Mouse (Mus musculus): ENCODE results near the gene Slc25a44.
"Not testable (repeated sequence)": the region's sequence is repeated elsewhere in the genome, so short reads cannot be mapped to it uniquely, and the experiment has no call there.

The Slc25a44 gene

DNA sequence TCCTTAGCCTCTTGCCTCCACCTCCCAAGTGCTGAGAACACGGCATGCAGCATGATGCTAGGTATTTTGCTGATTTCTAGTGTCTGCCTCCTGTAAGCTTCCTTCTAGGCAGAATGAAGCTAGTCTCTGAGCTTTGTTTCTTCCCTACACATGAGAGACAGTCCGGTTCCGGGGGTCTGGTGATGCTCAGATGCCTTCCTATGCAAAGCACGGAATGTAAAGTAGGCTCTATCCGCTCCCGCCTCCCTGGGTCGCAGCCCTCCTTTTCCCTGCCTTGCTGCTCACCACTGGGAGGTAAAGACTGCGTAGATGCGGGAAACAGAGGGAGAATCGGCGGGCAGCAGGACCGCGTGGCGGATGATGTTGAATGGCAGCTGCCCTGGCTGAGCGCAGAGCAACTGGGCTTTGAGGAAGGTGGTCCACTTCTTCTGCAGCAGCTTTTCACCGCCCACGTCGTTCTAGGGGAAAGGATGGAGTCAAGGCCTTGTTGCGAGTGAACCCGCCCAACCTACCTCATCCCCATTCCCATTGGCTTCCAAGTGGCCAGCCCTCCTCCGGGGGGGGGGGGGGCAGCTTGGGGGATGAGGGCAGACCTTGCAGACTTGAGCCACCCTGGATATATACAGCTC, 24.6 kb upstream of the Slc25a44 start:
- DNase-seq: no peak

DNA sequence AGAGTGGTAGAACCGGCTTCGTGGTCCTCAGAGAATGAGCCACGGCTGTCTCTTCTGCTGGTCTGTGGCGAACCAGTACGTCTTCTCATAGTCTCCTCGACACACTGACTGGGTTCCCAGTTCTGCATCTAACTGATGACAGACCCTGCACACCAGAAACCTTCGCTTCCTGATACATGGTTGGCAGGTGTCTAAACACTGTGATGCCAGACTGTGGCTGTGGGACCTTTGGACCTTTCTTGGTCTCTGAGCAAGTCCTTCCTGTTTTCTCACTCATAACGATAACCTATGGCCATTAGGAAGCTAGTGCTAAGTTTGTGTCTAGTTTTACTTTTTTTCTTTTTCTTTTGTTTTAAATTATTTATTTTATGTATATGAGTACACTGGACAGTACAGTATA, 23.5 kb upstream of the Slc25a44 start:
- DNase-seq: no peak

DNA sequence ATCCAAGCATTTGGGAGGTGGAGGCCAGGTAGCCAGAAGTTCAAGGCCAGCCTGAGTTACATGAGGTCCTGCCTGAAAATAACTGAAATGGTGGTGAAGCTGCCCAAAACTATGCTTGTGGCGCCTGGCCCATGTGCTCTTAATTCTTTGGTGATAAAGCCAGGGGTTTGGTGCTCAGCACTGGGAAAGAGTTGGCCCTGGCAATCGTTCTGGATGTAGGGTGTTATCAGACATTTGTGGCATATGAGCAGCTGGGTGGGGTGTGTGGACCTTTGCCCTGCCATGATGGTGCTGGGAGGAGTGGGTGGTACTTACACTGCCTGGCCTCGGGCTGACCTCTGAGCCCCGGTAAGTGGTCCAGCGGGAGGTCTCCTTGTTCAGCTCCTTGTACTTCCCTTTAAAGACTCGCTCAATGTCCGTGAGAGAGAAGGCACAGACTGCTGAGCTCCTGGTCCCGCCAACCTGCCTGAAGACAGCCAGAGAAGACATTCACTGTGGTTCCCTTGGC, 22.8 kb upstream of the Slc25a44 start:
- no peak for DNase-seq

DNA sequence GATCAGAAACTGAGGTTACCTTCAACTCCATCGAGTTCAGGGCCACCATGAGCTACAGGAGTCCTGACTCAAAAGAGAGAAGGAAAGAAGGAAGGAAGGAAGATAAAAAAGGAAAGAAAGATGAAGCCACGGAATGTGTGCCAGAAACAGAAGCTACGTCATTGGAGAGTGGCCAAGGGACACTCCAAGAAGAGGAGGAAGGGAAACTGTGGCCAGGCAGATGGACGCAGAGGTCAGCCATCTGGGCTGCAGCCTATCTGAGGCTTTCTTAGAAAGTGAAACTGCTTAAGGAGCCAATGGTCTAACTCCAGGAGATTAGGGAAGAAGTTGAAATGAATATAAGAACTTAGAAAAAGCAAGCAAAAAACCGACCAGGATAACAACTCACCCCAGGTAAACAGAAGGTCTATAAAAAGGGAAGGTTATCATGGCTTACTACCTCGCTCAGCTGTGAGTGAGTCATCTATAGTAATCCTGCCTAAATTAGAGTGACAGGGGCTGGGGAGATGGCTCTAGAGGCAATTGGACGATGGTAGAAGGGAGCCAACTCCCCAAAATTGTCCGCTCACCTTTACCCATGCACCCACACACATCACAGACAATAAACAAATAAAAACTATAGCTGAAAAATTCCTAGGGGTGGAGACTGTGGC, 21.7 kb upstream of the Slc25a44 start:
- DNase-seq: no peak

DNA sequence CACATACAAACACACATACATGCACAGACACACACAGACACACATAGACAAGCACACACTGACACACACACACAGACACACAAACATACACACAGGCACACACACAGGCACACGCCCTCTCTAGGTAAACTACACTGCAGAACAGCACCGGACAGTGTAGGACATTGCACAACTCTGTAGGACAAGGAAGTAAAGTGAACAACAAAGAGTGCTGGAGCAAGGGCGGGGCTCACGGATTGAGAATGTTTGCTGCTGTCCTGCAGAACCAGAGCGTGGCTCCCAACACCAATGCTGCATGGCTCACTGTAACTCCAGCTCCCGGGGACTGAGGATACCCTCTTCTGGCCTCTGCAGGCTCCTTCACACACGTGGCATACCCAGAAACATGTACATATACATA, 17.9 kb upstream of the Slc25a44 start:
- peak in 1 of 2 experiments; percentile 42 for DNase-seq

DNA sequence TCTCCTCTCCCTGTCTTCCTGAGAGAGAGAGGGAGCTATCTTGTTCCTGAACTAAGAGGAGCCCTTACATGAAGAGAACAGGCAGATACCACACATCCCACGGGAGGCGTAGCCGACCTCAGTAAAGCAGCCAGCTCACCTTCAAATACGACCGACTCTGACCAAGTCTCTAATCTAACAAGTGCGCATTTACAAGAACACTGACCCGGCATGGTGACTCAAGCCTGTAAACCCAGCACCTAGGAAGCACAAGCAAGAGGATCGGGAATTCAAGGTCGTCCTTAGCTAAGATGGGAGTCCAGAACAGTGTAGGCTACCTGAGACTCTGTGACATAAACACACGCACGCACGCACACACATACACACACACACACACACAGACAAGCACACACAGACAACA, 17.5 kb upstream of the Slc25a44 start:
- no peak for DNase-seq

DNA sequence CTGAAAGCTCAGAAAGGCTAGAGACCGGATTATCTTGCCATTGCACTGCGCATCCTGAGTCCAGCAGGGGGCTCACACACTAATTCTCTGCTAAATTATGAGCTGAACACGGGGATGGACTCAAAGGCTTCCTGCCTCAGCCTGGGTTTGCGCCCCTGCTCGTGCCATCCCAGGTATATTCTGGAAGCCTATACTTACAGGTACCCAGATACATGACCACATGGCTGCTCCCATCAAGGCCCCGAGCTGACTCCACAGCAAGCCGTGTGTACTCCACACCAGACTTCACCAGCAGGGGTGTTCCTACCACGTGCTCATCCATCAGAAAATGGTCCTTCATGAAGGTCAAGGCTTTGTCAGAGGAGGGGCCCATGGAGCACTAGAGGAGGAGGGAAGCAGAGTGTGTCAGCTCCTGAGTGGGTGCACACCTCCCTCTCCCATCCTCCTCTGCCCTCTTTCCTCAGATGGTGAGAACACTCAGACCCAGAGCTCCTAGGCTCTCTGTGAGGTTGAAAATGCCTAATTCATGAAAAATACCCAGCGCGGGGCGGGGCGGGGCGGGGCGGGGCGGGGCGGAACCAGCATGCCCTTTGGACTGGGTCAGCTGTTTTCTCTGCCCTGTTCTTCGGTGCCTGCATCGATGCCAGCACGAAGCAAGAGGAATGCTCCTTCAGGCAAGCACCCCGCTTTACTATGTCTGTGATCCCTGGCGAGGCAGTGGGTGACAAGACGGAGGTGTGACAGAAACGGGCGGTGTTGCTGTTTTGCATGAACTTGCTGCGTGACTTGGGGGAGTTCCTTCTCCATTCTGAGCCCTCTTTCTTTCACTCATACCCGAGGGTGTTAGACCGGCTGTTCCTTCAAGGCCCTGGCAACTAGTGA, 15.8 kb upstream of the Slc25a44 start:
- peak; percentile 63 to 83 for DNase-seq

DNA sequence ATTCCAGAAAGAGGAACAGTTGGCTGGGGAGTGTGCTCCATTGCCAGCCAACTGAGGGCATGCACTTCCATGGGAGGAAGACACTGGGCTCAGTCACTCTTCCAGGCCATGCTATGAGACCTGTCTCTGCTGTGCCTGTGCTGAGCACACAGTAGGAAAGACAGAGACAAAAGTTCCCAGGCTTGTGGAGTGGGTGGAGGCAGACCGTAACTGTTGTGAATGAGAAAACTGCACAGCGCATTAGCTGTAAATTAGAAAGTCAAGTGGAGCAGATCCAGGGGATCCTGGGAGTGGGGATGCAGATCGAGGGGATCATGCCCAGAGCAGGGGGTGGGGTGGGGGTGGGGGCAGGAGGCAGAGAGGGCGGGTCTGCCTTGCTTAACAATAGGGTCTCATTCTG, 14.6 kb upstream of the Slc25a44 start:
- DNase-seq: no peak

DNA sequence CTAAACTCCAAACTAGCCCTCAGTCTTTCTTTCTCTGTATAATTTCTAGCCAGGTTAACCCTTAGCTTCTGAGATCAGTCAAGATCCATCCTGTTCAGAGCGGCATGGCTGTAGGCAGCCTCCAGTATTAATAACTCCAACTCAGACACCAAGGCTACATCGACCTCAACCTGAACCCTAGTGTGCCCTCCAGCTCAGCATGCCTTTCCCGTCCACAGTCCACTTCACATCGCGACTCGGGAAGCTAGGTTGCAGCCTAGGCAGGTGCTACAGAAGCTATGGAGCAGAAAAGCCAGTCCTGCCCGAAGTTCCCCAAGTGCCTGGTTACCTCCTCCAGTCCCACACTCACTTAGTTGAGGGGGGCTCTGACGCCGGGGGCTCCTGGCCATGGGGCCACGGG, 12.5 kb upstream of the Slc25a44 start:
- DNase-seq: peak; percentile 58 to 81

DNA sequence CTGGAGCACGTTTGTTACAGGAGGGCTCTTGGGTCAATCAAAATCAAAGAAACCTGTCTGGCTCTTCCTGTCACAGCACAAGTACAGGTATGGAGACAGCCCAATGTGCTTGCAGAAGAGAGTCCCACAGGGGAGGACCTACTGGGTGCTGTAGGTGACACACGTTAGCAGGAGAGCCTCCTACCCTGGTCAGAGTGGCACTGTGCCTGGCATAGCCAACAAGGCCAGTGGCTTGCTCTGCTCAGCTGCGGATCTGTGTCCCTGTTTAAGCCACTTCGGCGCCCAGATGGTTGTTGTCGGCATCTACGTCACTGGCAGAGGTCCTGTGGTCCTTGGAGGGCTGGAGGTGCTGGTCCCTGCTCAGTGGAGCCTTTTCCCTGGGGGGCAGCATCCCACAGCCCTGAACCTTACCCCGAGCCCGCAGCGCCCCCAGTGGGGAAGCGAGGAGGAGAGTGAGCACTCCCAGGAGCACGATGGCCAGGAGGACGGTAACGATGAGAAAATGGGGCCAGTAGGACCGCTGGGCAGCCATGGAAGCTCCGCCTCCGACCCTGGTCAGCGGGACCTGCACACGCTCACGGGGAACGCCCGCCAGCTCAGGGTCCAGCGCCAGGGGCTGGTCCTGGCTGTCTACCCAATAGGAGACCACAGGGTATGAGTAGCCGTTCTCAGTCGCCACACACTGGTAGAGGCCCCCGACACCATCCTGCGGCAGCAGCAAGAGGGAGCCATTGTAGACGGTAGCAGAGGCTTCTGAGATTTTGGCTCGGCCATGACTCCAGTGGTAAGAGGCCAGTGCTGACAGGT, 11.7 kb upstream of the Slc25a44 start:
- peak; percentile 57 to 68 for DNase-seq

DNA sequence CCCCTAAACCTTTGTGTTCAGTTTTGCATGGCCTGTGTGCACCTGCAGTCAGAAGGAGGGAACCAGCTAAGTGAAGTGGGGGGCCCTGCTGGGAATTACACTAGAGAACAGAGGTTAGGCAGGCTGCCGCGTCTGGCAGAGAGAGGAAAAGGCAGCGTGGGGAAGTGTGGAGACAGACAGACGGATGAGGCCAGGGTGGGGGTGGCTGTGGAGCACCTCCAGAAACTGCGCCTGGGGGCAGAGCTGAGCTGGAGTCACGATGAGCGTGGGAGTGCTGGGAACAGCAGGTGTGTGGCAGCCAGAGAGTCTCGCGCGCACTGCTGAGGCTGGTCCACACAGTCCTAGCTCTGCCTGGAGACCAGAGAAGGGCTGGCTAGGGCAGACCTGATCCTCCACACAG, 10.6 kb upstream of the Slc25a44 start:
- DNase-seq: peak in 1 of 2 experiments; percentile 34

DNA sequence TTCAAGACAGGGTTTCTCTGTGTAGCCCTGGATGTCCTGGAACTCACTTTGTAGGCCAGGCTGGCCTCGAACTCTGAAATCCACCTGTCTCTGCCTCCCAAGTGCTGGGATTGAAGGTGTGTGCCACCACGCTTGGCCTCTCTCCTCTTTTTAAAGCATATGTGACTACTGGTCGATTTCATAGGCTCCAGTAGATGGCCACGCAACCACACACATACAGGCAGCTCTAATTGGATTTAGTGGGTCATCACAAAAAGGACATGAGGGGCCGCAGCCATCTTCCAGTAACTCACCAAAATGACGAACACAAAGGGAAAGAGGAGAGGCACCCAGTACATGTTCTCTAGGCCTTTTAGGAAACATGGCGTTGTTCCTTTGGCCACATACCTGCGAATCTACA, 3.7 kb upstream of the Slc25a44 start:
- DNase-seq: not testable (repeated sequence)

DNA sequence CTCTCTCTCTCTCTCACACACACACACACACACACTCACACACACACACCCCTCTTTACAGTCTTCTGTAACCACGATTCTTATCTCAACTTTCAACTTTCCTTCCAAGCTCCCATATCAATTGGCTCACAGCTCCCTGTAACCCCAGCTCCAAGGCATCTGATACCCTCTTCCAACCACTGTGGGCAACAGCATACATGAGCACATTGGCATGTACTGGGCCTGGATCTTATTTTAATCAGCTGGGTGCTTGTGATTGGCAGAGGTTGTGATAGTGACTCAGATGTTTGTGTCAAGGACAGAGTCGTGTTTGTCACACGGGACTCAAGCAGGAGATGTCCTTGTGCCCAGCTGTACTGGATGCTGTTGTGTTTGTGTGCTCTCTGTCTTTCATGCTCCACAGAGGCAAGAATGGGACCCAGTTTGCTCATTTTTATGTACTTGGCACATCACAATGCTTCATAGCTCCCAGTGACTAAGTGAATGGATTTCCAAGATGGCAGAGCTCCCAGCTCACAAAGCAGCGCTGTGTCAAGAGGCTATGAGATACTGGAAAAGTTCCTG, 2.5 kb upstream of the Slc25a44 start:
- no peak for DNase-seq

DNA sequence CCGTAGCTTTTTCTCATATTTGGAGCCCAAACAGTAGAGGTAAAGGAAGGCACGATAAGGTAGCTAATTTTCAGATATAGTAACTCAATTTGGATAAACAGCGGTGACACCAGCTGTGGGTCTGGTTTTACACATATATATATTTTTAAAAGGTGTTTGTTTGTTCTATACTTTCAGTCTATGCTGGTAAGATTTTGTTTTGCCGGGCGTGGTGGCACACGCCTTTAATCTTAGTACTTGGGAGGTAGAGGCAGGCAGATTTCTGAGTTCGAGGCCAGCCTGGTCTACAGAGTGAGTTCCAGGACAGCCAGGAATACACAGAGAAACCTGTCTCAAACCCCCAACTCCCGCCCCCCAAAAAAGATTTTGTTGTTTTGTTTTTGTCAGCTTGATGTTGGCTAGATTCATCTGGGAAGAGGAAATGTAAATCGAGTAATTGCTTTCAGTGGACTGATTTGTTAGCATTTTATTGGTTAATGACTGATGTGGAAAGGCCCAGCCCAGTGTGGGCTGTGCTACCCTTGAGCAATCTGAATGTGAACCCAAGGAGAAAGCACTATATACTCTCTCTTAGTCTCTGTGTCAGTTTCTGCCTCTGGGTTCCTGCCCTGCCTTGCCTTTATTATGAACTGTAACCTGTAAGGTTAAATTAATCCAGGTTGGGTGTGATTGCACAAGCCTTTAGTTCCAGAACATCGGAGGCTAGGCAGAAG, 925 bp upstream of the Slc25a44 start:
- no peak for DNase-seq

DNA sequence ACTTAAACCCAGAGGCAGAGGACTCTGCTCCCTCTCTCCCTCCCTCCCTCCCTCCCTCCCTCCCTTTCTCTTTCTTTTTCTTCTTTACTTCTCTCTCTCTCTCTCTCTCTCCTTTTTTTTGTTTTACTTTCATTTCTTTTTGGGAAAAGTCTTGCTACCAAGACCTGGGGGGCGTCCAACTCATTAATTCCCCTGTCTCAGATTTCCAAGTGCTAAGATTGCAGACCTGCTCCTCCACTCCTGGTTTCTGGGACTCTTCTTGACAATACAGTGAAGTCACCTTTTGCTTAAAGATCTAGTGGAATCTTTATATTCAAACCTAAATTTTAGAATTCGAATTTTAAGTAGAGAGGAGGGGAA, 371 bp upstream of the Slc25a44 start:
- no peak for DNase-seq

DNA sequence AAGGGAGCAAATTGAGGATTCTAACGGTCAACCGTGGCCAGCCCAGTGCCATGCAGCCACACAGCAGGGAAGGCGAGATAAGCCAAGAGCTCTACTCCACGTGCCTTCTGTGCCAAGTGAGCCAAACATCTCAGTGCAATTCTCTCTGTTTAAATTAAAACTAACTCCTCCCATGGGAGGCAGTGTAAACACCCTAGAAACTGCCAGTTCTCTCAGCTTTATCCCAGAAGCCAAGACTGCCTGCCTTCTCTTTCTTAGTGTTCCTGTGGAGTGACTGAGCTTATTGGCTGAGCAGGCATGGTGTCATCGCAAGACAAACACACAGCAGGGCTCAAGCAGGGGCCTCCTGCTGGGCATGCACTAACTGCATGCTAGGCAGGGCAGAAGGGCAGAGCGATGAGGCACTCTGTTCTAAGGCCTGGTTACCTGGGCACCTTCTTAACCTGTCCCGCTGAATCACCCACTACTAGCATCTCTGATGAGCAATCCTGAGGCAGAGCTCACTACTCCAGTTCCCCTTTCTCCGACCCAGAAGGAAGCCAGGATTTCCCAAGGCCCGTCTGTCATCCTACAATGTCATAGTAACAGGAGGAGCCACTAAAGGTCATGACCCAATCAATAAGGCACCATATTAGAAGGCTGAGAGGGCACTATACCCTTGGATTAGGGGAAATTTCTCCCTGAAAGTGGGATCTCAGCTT, 2.8 kb downstream of the Slc25a44 start:
- DNase-seq: peak; percentile 34 to 84

DNA sequence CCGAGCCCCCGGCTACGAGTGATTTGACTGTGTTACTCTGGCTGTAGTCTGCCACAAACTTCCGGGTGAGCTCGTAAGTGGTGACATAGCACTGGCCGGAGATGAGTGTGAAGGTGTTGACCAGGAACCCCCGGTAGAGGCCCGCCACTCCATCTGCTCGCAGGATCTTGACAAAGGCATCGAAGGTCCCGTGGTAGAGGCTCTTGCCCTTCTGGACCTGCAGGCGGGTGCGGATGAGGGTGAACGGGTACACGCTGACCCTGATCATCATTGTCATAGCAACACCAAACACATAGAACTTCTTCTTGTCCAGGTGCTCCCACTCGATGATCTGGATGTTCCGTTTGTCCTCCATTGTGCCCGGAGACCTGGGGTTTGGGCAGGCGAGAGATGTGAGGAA, 4.2 kb downstream of the Slc25a44 start:
- DNase-seq: peak in 1 of 2 experiments; percentile 81

DNA sequence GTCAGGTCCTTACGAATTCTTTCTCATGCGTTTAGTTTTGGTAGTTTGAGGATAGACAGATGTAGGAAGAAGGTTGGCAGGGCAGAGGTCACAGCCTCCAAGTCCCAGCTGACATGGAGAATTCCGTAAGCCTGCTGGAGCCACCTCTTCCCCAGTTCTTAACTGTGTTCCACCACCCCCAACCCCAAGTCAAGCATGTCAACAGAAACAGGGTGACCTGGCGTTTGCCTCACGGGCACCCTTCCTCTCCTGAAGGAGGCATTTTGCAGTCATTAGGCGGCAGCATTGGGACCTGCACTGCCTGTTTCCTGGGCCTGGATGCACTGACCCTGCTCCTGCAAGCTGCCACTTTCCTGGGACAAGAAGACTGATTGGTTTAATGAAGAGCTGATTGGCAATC, 6.9 kb downstream of the Slc25a44 start:
- no peak for DNase-seq

DNA sequence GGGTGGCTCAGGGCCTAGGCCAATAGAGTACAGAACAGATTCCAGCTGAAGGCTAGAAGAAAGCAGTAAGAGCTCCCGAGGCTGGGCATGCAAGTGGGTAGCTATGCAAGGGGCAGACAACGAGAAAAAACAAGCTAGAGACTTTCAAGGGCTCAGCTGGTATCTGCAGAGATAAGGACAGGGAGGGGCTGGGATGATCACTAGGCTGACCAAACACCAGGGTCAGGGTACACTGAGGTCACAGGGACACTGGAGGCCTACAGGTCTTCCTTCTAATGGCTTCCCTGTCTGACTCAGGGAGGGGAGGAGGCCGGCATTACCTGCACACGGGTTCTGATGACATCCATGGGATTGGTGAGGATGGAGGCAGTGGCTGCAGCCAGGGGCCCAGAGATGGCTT, 9.3 kb downstream of the Slc25a44 start:
- no peak for DNase-seq

DNA sequence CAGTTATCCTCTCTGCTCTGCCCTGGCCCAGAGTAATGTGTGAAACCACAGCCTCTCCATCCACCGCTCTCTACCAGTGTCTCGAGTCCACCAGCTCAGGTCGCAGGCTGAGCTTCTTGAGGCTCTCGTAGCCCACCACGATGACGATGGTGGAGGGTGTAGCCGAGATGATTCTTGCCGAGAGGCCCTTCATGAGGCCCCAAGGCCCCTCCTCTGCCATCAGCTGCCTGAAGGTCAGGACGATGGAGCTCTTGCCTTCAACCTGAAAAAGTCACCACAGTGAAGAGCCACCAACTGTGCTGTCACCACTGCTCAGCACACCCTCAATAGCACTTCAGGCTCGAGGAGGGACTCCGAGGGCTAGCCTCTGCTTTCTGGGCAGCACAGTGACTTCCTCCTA, 12.3 kb downstream of the Slc25a44 start:
- DNase-seq: no peak

DNA sequence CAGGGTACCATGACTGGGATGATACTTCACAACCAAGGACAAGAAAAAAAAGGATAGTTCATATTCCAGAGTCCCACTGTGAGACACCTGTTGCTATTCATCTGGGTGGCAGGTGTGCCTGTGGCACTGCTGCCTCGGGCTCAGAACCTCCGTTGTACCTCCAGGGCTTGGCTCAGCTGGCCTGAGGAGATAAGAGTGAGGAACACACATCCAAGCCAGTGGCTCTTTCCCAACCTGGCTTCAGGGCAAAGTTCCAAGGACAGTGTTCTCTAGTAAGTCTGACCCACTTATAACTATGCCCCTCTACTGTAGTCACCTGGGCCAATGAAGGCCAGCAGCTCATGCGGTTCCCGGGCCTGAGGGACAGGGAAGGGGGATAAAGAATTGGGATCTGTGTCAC, 13.3 kb downstream of the Slc25a44 start:
- DNase-seq: no peak

Measured in kidney, postnatal 25 days (tissue).